Mouse (Mus musculus): ENCODE measurements around the gene Fnbp1. TPM values are rescaled to one million over a fixed set of nuclear protein-coding genes. Genes with fewer than 3 reads are reported as not detected.

The Fnbp1 gene
- polyA plus RNA-seq, 2 experiments, result 25.6 to 40.8 TPM

DNA sequence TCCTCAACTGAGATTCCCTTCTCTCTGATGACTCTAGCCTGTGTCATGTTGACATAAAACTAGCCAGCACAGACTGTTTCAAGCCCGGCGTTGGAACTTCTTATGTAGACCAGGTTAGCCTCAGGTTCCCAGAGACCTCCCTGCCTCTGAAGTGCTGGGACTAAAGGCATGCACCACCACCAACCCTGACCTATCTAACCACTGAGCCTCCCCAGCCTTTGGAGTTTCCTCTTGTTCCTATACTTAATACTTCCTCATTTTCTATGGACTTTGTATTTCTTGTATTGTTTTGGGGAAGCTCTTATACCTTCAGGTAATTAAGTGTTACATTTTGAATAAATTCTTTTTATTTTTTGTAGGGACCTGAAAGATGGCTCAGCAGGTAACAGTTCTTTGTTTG, 27.6 kb downstream of the Fnbp1 start:
- peaks cover 27% of the 10 kb centered on the region for H3K4me1 ChIP-seq (ENCODE audit: control insufficient read depth, insufficient read depth, low read length)
- TF ChIP-seq POLR2A (IDR thresholded peaks at IDR 0.05; ENCODE audit: borderline replicate concordance, extremely low read depth, insufficient read depth, insufficient read length), result no peak
- H3K4me2 ChIP-seq (replicated peaks; ENCODE audit: low read depth, low read length, severe bottlenecking), result no peak overlapping the region
- no peak overlapping the region for H3K4me3 ChIP-seq (replicated peaks; ENCODE audit: low read length)
- no peak for ATAC-seq (ENCODE audit: low FRiP score, low read depth)
- peaks cover 2% of the 10 kb centered on the region; the same call in 1 of the 2 replicates for H3K36me3 ChIP-seq (ENCODE audit: control insufficient read depth, insufficient read depth, low read length)
- no peaks in the 10 kb centered on the region for H3K27me3 ChIP-seq (ENCODE audit: control insufficient read depth, insufficient read depth, low read length)
- H3K9ac ChIP-seq (ENCODE audit: low read depth, low read length, severe bottlenecking), result no peak overlapping the region
- no peak for DNase-seq (ENCODE audit: low spot score)
- H3K9me3 ChIP-seq (ENCODE audit: control insufficient read depth, low read length), result no peaks in the 10 kb centered on the region
- 87% methylated on average over 2 of the region's 2 CpGs for WGBS
- no peak overlapping the region for H3K27ac ChIP-seq (replicated peaks; ENCODE audit: low read depth, low read length)

DNA sequence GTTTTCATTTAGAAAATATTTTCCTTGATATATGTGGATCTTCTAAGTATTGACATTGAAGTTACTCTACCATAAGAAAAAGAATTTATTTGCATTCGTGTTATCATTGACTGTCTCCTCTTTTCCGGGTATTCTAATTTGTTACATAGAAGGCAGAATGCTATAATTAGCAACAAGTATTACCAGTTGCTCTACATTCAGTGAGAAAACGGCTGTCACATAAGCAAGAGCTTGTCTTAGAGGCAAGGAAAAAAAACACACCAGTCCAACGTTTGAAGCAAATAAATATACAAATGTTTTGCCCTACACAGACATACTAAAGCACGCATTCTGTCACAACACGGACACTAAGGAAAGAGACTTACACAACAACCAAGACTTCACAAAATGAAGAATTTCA, 30.1 kb downstream of the Fnbp1 start:
- Histone ChIP-seq H3K4me1 (ENCODE audit: control insufficient read depth, insufficient read depth, low read length) (peaks cover 33% of the 10 kb centered on the region), H3K4me3 (replicated peaks; ENCODE audit: low read length) (no peak overlapping the region), H3K27ac (replicated peaks; ENCODE audit: low read depth, low read length) (no peak overlapping the region), H3K27me3 (ENCODE audit: control insufficient read depth, insufficient read depth, low read length) (no peaks in the 10 kb centered on the region), H3K4me2 (replicated peaks; ENCODE audit: low read depth, low read length, severe bottlenecking) (no peak overlapping the region), H3K9me3 (ENCODE audit: control insufficient read depth, low read length) (no peaks in the 10 kb centered on the region), H3K36me3 (ENCODE audit: control insufficient read depth, insufficient read depth, low read length) (no peaks in the 10 kb centered on the region), H3K9ac (ENCODE audit: low read depth, low read length, severe bottlenecking) (no peak overlapping the region)
- ATAC-seq (ENCODE audit: low FRiP score, low read depth) (no peak), DNase-seq (ENCODE audit: low spot score) (no peak)
- WGBS, result 50% methylated on average over 6 of the region's 6 CpGs
- no peak for TF ChIP-seq POLR2A (IDR thresholded peaks at IDR 0.05; ENCODE audit: borderline replicate concordance, extremely low read depth, insufficient read depth, insufficient read length)

DNA sequence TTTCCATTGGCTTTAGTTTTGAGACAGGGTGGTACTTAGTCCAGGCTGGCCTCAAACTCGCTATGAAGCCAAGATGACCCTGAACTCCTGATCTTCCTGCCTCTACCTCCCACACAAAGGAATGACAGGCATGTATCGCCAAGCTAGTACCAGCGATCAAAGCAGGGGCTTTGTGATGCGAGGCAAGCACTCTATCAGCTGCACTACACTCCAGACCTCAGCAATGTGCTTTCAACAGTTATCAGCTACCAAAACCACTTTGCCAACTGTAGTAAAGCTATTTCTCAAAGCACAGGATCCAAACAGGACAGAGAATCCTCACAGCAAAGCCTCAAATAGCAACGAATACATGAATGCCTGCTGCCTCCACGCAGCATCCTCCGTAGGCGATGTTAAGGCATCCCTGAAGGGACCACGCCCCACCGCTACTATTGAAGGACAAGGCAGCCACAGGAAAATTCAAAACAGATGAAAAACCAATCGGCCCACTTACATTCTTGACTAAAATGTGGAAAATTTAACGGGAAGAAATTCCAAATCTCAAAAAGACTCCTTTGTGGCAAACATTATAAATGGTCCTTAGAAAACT, 31.8 kb downstream of the Fnbp1 start:
- peak overlapping the region; percentile 70; the same call in 1 of the 2 replicates for H3K27ac ChIP-seq (replicated peaks; ENCODE audit: low read depth, low read length)
- H3K4me2 ChIP-seq (replicated peaks; ENCODE audit: low read depth, low read length, severe bottlenecking), result no peak overlapping the region
- DNase-seq (ENCODE audit: low spot score) (no peak), ATAC-seq (ENCODE audit: low FRiP score, low read depth) (no peak)
- H3K4me3 ChIP-seq (replicated peaks; ENCODE audit: low read length), result no peak overlapping the region
- H3K4me1 ChIP-seq (ENCODE audit: control insufficient read depth, insufficient read depth, low read length), result peaks cover 19% of the 10 kb centered on the region
- H3K9me3 ChIP-seq (ENCODE audit: control insufficient read depth, low read length), result no peaks in the 10 kb centered on the region
- WGBS, result 49% methylated on average over 12 of the region's 12 CpGs
- H3K36me3 ChIP-seq (ENCODE audit: control insufficient read depth, insufficient read depth, low read length), result no peaks in the 10 kb centered on the region
- no peak overlapping the region for H3K9ac ChIP-seq (ENCODE audit: low read depth, low read length, severe bottlenecking)
- H3K27me3 ChIP-seq (ENCODE audit: control insufficient read depth, insufficient read depth, low read length), result no peaks in the 10 kb centered on the region
- TF ChIP-seq POLR2A (IDR thresholded peaks at IDR 0.05; ENCODE audit: borderline replicate concordance, extremely low read depth, insufficient read depth, insufficient read length), result no peak

DNA sequence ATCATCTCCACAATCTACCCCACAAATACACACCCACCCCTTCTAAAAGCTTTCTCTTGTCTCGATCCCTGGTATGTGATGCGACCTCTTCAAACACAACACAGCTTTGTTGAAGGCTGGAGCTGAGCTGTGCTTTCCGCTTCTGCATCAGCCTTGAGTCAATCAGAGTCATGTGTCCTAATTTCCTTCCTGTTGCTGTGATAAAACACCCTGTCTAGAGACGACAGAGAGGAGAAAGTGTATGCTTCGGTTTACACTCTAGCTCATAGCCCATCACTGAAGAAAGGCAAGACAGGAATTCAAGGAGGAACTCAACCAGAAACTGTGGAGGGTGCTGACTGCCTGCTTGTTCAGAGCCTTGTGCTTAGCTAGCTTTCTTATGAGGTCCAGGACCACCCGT, 33.6 kb downstream of the Fnbp1 start:
- Histone ChIP-seq H3K27me3 (ENCODE audit: control insufficient read depth, insufficient read depth, low read length) (no peaks in the 10 kb centered on the region), H3K27ac (replicated peaks; ENCODE audit: low read depth, low read length) (no peak overlapping the region), H3K9me3 (ENCODE audit: control insufficient read depth, low read length) (no peaks in the 10 kb centered on the region), H3K36me3 (ENCODE audit: control insufficient read depth, insufficient read depth, low read length) (no peaks in the 10 kb centered on the region), H3K9ac (ENCODE audit: low read depth, low read length, severe bottlenecking) (no peak overlapping the region), H3K4me1 (ENCODE audit: control insufficient read depth, insufficient read depth, low read length) (peaks cover 19% of the 10 kb centered on the region), H3K4me2 (replicated peaks; ENCODE audit: low read depth, low read length, severe bottlenecking) (no peak overlapping the region), H3K4me3 (replicated peaks; ENCODE audit: low read length) (no peak overlapping the region)
- TF ChIP-seq POLR2A (IDR thresholded peaks at IDR 0.05; ENCODE audit: borderline replicate concordance, extremely low read depth, insufficient read depth, insufficient read length), result no peak
- 83% methylated on average over 6 of the region's 6 CpGs for WGBS
- ATAC-seq (ENCODE audit: low FRiP score, low read depth), result no peak
- DNase-seq (ENCODE audit: low spot score), result no peak

DNA sequence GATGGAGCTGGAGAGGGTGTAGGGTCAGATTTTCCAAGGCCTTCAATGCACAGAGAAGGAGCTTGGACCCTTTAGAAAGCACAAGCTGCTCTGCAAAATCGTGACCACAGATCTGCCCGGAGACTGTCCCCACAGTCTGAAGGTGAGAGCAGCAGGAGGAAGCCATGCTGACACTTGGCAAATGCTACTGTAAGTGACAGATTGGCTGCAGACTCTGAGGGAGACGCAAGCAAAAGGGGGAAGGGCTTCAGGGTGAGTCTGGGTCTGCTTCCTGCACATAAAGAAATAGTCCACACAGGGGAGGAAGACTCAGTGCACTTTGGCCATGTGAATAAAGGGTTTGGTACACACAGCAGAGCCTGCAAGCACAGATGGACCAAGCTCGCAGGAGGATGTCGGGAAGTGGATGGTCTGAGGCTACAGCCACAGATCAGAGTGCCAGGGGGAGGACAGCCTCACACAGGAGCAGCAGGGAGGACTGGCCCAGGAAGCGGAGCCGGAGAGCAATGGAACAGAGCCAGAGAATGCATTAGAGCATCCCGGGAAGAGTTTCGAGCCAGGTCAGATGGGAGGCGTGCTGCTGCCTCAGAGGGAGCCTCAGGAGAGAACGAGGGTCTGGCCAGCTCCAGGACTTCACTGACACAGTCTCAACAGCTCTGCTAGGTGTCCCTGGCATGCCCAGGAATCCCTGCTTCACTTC, 35.0 kb downstream of the Fnbp1 start:
- Histone ChIP-seq H3K27me3 (ENCODE audit: control insufficient read depth, insufficient read depth, low read length) (no peaks in the 10 kb centered on the region), H3K36me3 (ENCODE audit: control insufficient read depth, insufficient read depth, low read length) (no peaks in the 10 kb centered on the region), H3K4me2 (replicated peaks; ENCODE audit: low read depth, low read length, severe bottlenecking) (0 out of 2 replicates have a peak overlapping the region, but pooled peaks have one; percentile 7), H3K4me3 (replicated peaks; ENCODE audit: low read length) (no peak overlapping the region), H3K9ac (ENCODE audit: low read depth, low read length, severe bottlenecking) (0 out of 2 replicates have a peak overlapping the region, but pooled peaks have one; percentile 16), H3K4me1 (ENCODE audit: control insufficient read depth, insufficient read depth, low read length) (peaks cover 19% of the 10 kb centered on the region), H3K27ac (replicated peaks; ENCODE audit: low read depth, low read length) (no peak overlapping the region), H3K9me3 (ENCODE audit: control insufficient read depth, low read length) (no peaks in the 10 kb centered on the region)
- DNase-seq (ENCODE audit: low spot score) (peak; percentile 66), ATAC-seq (ENCODE audit: low FRiP score, low read depth) (no peak)
- WGBS, result 29% methylated on average over 11 of the region's 11 CpGs
- TF ChIP-seq POLR2A (IDR thresholded peaks at IDR 0.05; ENCODE audit: borderline replicate concordance, extremely low read depth, insufficient read depth, insufficient read length), result no peak
